Mouse (Mus musculus) intestine, embryonic 16.5 days (tissue): ENCODE measurements around the gene Ube2cbp. TPM values are rescaled to one million over a fixed set of nuclear protein-coding genes. Genes with fewer than 3 reads are reported as not detected.

ENCODE experiments used
- ATAC-seq: fragments of 200-750 bp; cut with Nextera tagmentation; 2 replicates; pipeline ENCODE4 v1.8.0; 2017; ENCODE audit warnings: moderate TSS enrichment, moderate library complexity
- H3K27ac ChIP-seq: fragments of 300-500 bp; sonication (generic); 2 replicates; pipeline ENCODE4 v1.5.1; 2014; ENCODE audit warnings: mild to moderate bottlenecking, low read length
- H3K27me3 ChIP-seq: fragments of 300-500 bp; sonication (generic); replicated peaks from 2 replicates; pipeline ENCODE4 v1.6.1; 2014; ENCODE audit warnings: low read length, control low read depth, mixed read lengths; ENCODE audit not compliant: control insufficient read depth, insufficient read depth
- H3K36me3 ChIP-seq: fragments of 300-500 bp; sonication (generic); 2 replicates; pipeline ENCODE4 v1.6.1; 2014; ENCODE audit warnings: low read length, control low read depth; ENCODE audit not compliant: control insufficient read depth, insufficient read depth
- H3K4me1 ChIP-seq: fragments of 300-500 bp; sonication (generic); 2 replicates; pipeline ENCODE4 v1.6.1; 2014; ENCODE audit warnings: low read length, control low read depth, mixed read lengths; ENCODE audit not compliant: control insufficient read depth, insufficient read depth
- H3K4me2 ChIP-seq: fragments of 300-500 bp; sonication (generic); 2 replicates; pipeline ENCODE4 v1.6.1; 2014; ENCODE audit warnings: low read depth, low read length, control low read depth
- H3K4me3 ChIP-seq: fragments of 300-500 bp; sonication (generic); 2 replicates; pipeline ENCODE4 v1.5.1; 2014; ENCODE audit warnings: mild to moderate bottlenecking, low read length
- H3K9ac ChIP-seq: fragments of 300-500 bp; sonication (generic); 2 replicates; pipeline ENCODE4 v1.6.1; 2014; ENCODE audit warnings: low read depth, low read length
- H3K9me3 ChIP-seq: fragments of 300-500 bp; sonication (generic); 2 replicates; pipeline ENCODE4 v1.6.1; 2016; ENCODE audit warnings: low read length, control low read depth; ENCODE audit not compliant: control insufficient read depth
- WGBS: fragments of 180-500 bp; shearing (Covaris S2); extraction: QIAGEN DNeasy Blood & Tissue Kit; methylation state at CpG from one replicate; pipeline ENCODE4 v1.1.7; 2014; 5-methylcytosine and 5-hydroxymethylcytosine counted together
- polyA plus RNA-seq: library from polyadenylated mRNA; unstranded; fragments of >200 nt; fragmentation: Nextera tagmentation; extraction: Ambion mirVana; gene quantifications from 2 replicates; pipeline ENCODE4 v1.2.1, GENCODE M21; 2015

The Ube2cbp gene
- polyA plus RNA-seq, 1 experiment from 2014 or later = 4.7 TPM

- H3K4me3 ChIP-seq = no peak overlapping the region
- no peak overlapping the region for H3K9ac ChIP-seq
- 46% methylated on average over 5 of the region's 5 CpGs for WGBS
- no peak for ATAC-seq
- no peaks in the 10 kb centered on the region for H3K36me3 ChIP-seq
- H3K27ac ChIP-seq = no peak overlapping the region
- no peaks in the 10 kb centered on the region for H3K27me3 ChIP-seq
- no peak overlapping the region for H3K4me2 ChIP-seq
- peaks cover 7% of the 10 kb centered on the region for H3K9me3 ChIP-seq
- H3K4me1 ChIP-seq = no peaks in the 10 kb centered on the region
Measured at GRCm38 (mm10) chr9:86282555-86282954, 182.2 kb downstream of the Ube2cbp start.

DNA sequence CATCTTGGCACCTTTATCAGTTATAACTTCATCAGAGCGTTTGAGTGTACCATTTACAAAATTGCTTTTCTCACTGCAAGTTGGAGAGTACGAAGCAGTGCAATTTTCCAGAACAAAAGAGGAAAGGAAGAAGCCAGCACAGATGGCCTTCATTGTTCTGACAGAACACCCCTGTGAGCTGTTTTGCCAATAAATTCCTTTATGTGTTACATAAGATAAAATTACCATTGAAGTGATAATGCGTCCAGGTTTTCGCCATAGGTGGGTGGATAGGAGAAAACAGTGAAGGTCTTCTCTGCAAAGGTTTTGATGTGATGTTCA lies 183.6 kb downstream of the Ube2cbp start:
- Histone ChIP-seq H3K4me1 (no peaks in the 10 kb centered on the region), H3K4me2 (no peak overlapping the region), H3K4me3 (no peak overlapping the region), H3K27me3 (no peaks in the 10 kb centered on the region), H3K36me3 (no peaks in the 10 kb centered on the region), H3K9me3 (peaks cover 7% of the 10 kb centered on the region), H3K9ac (no peak overlapping the region), H3K27ac (no peak overlapping the region)
- no peak for ATAC-seq
- WGBS = 75% methylated on average over 4 of the region's 4 CpGs

- no peak for ATAC-seq
- Histone ChIP-seq H3K27ac (no peak overlapping the region), H3K9ac (no peak overlapping the region), H3K4me3 (no peak overlapping the region), H3K4me1 (no peaks in the 10 kb centered on the region), H3K36me3 (no peaks in the 10 kb centered on the region), H3K4me2 (no peak overlapping the region), H3K9me3 (peaks cover 7% of the 10 kb centered on the region), H3K27me3 (no peaks in the 10 kb centered on the region)
- whole genome bisulfite sequencing = 83% methylated on average over 10 of the region's 10 CpGs
Measured at GRCm38 (mm10) chr9:86280461-86281146, 184.1 kb downstream of the Ube2cbp start.

GRCm38 (mm10) chr9:86269541-86269940 lies 195.2 kb downstream of the Ube2cbp start:
- 85% methylated on average over 5 of the region's 5 CpGs for WGBS
- Histone ChIP-seq H3K27me3 (no peaks in the 10 kb centered on the region), H3K9me3 (no peaks in the 10 kb centered on the region), H3K36me3 (no peaks in the 10 kb centered on the region), H3K9ac (no peak overlapping the region), H3K4me3 (no peak overlapping the region), H3K4me2 (no peak overlapping the region), H3K27ac (no peak overlapping the region), H3K4me1 (no peaks in the 10 kb centered on the region)
- ATAC-seq = no peak

- no peak for ATAC-seq
- no peak overlapping the region for H3K4me3 ChIP-seq
Measured at GRCm38 (mm10) chr9:86266658-86267057, 198.1 kb downstream of the Ube2cbp start.

More at GRCm38 (mm10) chr9:86266658-86267057, 198.1 kb downstream of the Ube2cbp start:
- H3K27ac ChIP-seq = no peak overlapping the region
- H3K9ac ChIP-seq = no peak overlapping the region
- no peaks in the 10 kb centered on the region for H3K9me3 ChIP-seq
- H3K4me1 ChIP-seq = no peaks in the 10 kb centered on the region
- no peaks in the 10 kb centered on the region for H3K27me3 ChIP-seq
- WGBS = 50% methylated on average over 2 of the region's 2 CpGs
- H3K4me2 ChIP-seq = no peak overlapping the region
- H3K36me3 ChIP-seq = no peaks in the 10 kb centered on the region

Other genes with a start within 250 kb of the Ube2cbp start
- gene Dop1a, start 2.2 kb upstream of the Ube2cbp start, polyA plus RNA-seq = 9.9 and 10.5 TPM in 2 replicates
- gene Pgm3, start 106.9 kb upstream of the Ube2cbp start, polyA plus RNA-seq = 49.1 and 50.6 TPM in 2 replicates
- gene Rwdd2a, start 107.0 kb upstream of the Ube2cbp start, polyA plus RNA-seq = 2.9 and 3.0 TPM in 2 replicates
- gene Me1, start 231.0 kb upstream of the Ube2cbp start, polyA plus RNA-seq = 23.5 and 23.9 TPM in 2 replicates